Mouse (Mus musculus) ES-Bruce4 (cell line): ENCODE results near the gene Ubxn4. TPM values are rescaled to one million over a fixed set of nuclear protein-coding genes. Genes with fewer than 3 reads are reported as not detected.

Experiments
- H3K27ac ChIP-seq: 2 replicates; pipeline ENCODE4 v1.5.1; 2012; ENCODE audit warnings: low read length, inconsistent platforms; ENCODE audit not compliant: insufficient read depth
- H3K27me3 ChIP-seq: 2 replicates; pipeline ENCODE4 v1.6.1; 2012; ENCODE audit warnings: mild to moderate bottlenecking, low read length, inconsistent platforms; ENCODE audit not compliant: control insufficient read depth, poor library complexity, insufficient read depth, severe bottlenecking
- H3K36me3 ChIP-seq: 2 replicates; pipeline ENCODE4 v1.6.1; 2012; ENCODE audit warnings: inconsistent platforms, mild to moderate bottlenecking, low read length, moderate library complexity; ENCODE audit not compliant: control insufficient read depth, poor library complexity, insufficient read depth, severe bottlenecking
- H3K4me1 ChIP-seq: one replicate; pipeline ENCODE4 v1.8.1; 2011; ENCODE audit warnings: low read length; ENCODE audit not compliant: control insufficient read depth, insufficient read depth
- H3K4me3 ChIP-seq: 2 replicates; pipeline ENCODE4 v1.5.1; 2011; ENCODE audit warnings: low read depth, mild to moderate bottlenecking, low read length
- H3K9ac ChIP-seq: 2 replicates; pipeline ENCODE4 v1.6.1; 2012; ENCODE audit warnings: low read depth, mild to moderate bottlenecking, inconsistent platforms; ENCODE audit not compliant: poor library complexity, severe bottlenecking
- H3K9me3 ChIP-seq: replicated peaks from 2 replicates; pipeline ENCODE4 v1.6.1; 2012; ENCODE audit warnings: mild to moderate bottlenecking, low read length, inconsistent platforms; ENCODE audit not compliant: control insufficient read depth, poor library complexity, insufficient read depth, severe bottlenecking
- CTCF ChIP-seq: IDR thresholded peaks from one replicate; pipeline ENCODE4 v1.8.1; 2011; ENCODE audit warnings: low read depth, low read length
- EP300 ChIP-seq: IDR thresholded peaks from 2 replicates; pipeline ENCODE4 v1.6.1; 2011; ENCODE audit warnings: low read depth, low read length; ENCODE audit not compliant: insufficient read depth
- POLR2A ChIP-seq: IDR thresholded peaks from one replicate; pipeline ENCODE4 v1.8.1; 2011; ENCODE audit warnings: low read length; ENCODE audit not compliant: insufficient read depth
- polyA plus RNA-seq: library from polyadenylated mRNA; stranded (reverse); fragments of >200 nt; gene quantifications from 2 replicates; pipeline ENCODE4 v1.2.4, GENCODE M21; 2011; ENCODE audit warnings: low read depth; ENCODE audit not compliant: missing spikeins, insufficient read depth, insufficient read length

Ubxn4 gene
- polyA plus RNA-seq, 1 experiment: 56.6 TPM

- H3K27me3 ChIP-seq: no peaks in the 10 kb centered on the region
- H3K9ac ChIP-seq: no peak overlapping the region
- peaks cover 15% of the 10 kb centered on the region for H3K36me3 ChIP-seq
- H3K4me1 ChIP-seq: no peaks in the 10 kb centered on the region
- no peak for TF ChIP-seq EP300
- TF ChIP-seq CTCF: no peak
- TF ChIP-seq POLR2A: no peak
- H3K27ac ChIP-seq: no peak overlapping the region
- H3K4me3 ChIP-seq: no peak overlapping the region
- H3K9me3 ChIP-seq: no peaks in the 10 kb centered on the region
These were observed 34.8 kb downstream of the Ubxn4 start for GRCm38 (mm10) chr1:128278563-128278962.

DNA sequence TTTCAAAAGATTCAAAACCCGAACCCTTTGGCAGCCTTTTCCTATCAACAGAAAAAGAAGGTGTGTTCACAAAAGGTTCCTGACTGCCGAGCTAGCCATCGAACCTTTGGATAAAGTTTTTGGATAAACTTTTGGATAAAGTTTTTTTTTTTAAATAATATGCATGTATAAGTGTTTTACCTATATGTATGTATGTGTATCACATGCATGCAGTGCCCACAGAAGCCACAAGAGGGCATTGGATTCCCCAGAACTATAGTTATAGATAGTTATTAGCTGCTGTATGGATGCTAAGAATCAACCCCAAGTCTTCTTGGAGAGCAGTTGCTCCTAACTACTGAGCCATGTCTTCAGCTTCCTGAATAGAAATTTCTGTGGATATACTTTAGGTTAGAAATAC lies 38.0 kb downstream of the Ubxn4 start:
- peaks cover 4% of the 10 kb centered on the region for H3K36me3 ChIP-seq
- no peaks in the 10 kb centered on the region for H3K27me3 ChIP-seq
- TF ChIP-seq POLR2A: no peak
- TF ChIP-seq EP300: no peak
- no peak for TF ChIP-seq CTCF
- no peak overlapping the region for H3K4me3 ChIP-seq
- H3K9me3 ChIP-seq: no peaks in the 10 kb centered on the region
- no peak overlapping the region for H3K9ac ChIP-seq
- H3K27ac ChIP-seq: no peak overlapping the region
- no peaks in the 10 kb centered on the region for H3K4me1 ChIP-seq

GRCm38 (mm10) chr1:128282924-128283323 lies 39.2 kb downstream of the Ubxn4 start:
- no peak for TF ChIP-seq EP300
- Histone ChIP-seq H3K9ac (no peak overlapping the region), H3K27me3 (no peaks in the 10 kb centered on the region), H3K9me3 (no peaks in the 10 kb centered on the region), H3K27ac (no peak overlapping the region), H3K4me1 (no peaks in the 10 kb centered on the region), H3K4me3 (no peak overlapping the region), H3K36me3 (no peaks in the 10 kb centered on the region; the same call in 1 of the 2 replicates)

- no peaks in the 10 kb centered on the region for H3K27me3 ChIP-seq
- H3K9me3 ChIP-seq: no peaks in the 10 kb centered on the region
- H3K36me3 ChIP-seq: no peaks in the 10 kb centered on the region
- no peak overlapping the region for H3K4me3 ChIP-seq
- no peaks in the 10 kb centered on the region for H3K4me1 ChIP-seq
- TF ChIP-seq CTCF: no peak
- TF ChIP-seq EP300: no peak
- no peak for TF ChIP-seq POLR2A
- H3K9ac ChIP-seq: no peak overlapping the region
- no peak overlapping the region for H3K27ac ChIP-seq
These were observed 40.5 kb downstream of the Ubxn4 start for GRCm38 (mm10) chr1:128284157-128284690.

- H3K4me1 ChIP-seq: no peaks in the 10 kb centered on the region
- no peaks in the 10 kb centered on the region for H3K9me3 ChIP-seq
- H3K36me3 ChIP-seq: no peaks in the 10 kb centered on the region
- no peak overlapping the region for H3K4me3 ChIP-seq
- no peak overlapping the region for H3K27ac ChIP-seq
- H3K27me3 ChIP-seq: no peaks in the 10 kb centered on the region
- TF ChIP-seq POLR2A (no peak), EP300 (no peak), CTCF (no peak)
- H3K9ac ChIP-seq: no peak overlapping the region
These were observed 41.4 kb downstream of the Ubxn4 start for GRCm38 (mm10) chr1:128285136-128285535.

- no peak for TF ChIP-seq POLR2A
- no peak for TF ChIP-seq EP300
- TF ChIP-seq CTCF: no peak
- Histone ChIP-seq H3K4me3 (no peak overlapping the region), H3K9me3 (no peaks in the 10 kb centered on the region), H3K9ac (no peak overlapping the region), H3K4me1 (no peaks in the 10 kb centered on the region), H3K27me3 (no peaks in the 10 kb centered on the region), H3K36me3 (no peaks in the 10 kb centered on the region), H3K27ac (no peak overlapping the region)
These were observed 46.5 kb downstream of the Ubxn4 start for GRCm38 (mm10) chr1:128290295-128290694.
